Mouse (Mus musculus) heart, embryonic 11.5 days (tissue): Measurements from ENCODE around the gene Kcnip3. TPM values are rescaled to one million over a fixed set of nuclear protein-coding genes. Genes with fewer than 3 reads are reported as not detected.

Experiments
- ATAC-seq: fragments of 200-750 bp; cut with Nextera tagmentation; replicated peaks from 2 replicates; pipeline ENCODE4 v1.8.0; 2017; ENCODE audit warnings: moderate library complexity; ENCODE audit not compliant: insufficient number of reproducible peaks, low FRiP score, low TSS enrichment
- H3K27ac ChIP-seq: fragments of 300-500 bp; sonication (generic); 2 replicates; pipeline ENCODE4 v1.5.1; 2014; ENCODE audit warnings: mild to moderate bottlenecking, low read depth, low read length
- H3K27me3 ChIP-seq: fragments of 300-500 bp; sonication (generic); 2 replicates; pipeline ENCODE4 v1.6.1; 2014; ENCODE audit warnings: mild to moderate bottlenecking, low read length, mixed read lengths; ENCODE audit not compliant: control insufficient read depth, insufficient read depth
- H3K36me3 ChIP-seq: fragments of 300-500 bp; sonication (generic); 2 replicates; pipeline ENCODE4 v1.6.1; 2014; ENCODE audit warnings: mild to moderate bottlenecking, low read length, moderate library complexity, mixed read lengths; ENCODE audit not compliant: control insufficient read depth, insufficient read depth
- H3K4me1 ChIP-seq: fragments of 300-500 bp; sonication (generic); 2 replicates; pipeline ENCODE4 v1.6.1; 2014; ENCODE audit warnings: low read length; ENCODE audit not compliant: control insufficient read depth, insufficient read depth
- H3K4me2 ChIP-seq: fragments of 300-500 bp; sonication (generic); 2 replicates; pipeline ENCODE4 v1.6.1; 2014; ENCODE audit warnings: mild to moderate bottlenecking, moderate library complexity
- H3K4me3 ChIP-seq: fragments of 300-500 bp; sonication (generic); 2 replicates; pipeline ENCODE4 v1.5.1; 2014; ENCODE audit warnings: low read depth, low read length
- H3K9ac ChIP-seq: fragments of 300-500 bp; sonication (generic); 2 replicates; pipeline ENCODE4 v1.6.1; 2014; ENCODE audit warnings: mild to moderate bottlenecking, low read depth, low read length, moderate library complexity
- H3K9me3 ChIP-seq: fragments of 300-500 bp; sonication (generic); replicated peaks from 2 replicates; pipeline ENCODE4 v1.6.1; 2016; ENCODE audit warnings: low read length; ENCODE audit not compliant: control insufficient read depth
- WGBS: fragments of 180-500 bp; shearing (Covaris S2); extraction: QIAGEN DNeasy Blood & Tissue Kit; methylation state at CpG from one replicate; pipeline ENCODE4 v1.1.7; 2014; ENCODE audit not compliant: insufficient replicate concordance; 5-methylcytosine and 5-hydroxymethylcytosine counted together
- polyA plus RNA-seq: library from polyadenylated mRNA; unstranded; fragments of >200 nt; fragmentation: Nextera tagmentation; extraction: Ambion mirVana; gene quantifications from 2 replicates; pipeline ENCODE4 v1.2.1, GENCODE M21; 2014

Gene Kcnip3
- polyA plus RNA-seq, 1 experiment from 2014 or later = 2.3 TPM

GRCm38 (mm10) chr2:127511426-127511825, 10.5 kb downstream of the Kcnip3 start:
- H3K4me1 ChIP-seq = no peaks in the 10 kb centered on the region
- H3K9me3 ChIP-seq = no peaks in the 10 kb centered on the region
- no peak overlapping the region for H3K4me3 ChIP-seq
- no peak overlapping the region for H3K9ac ChIP-seq
- H3K4me2 ChIP-seq = no peak overlapping the region
- 34% methylated on average over 4 of the region's 4 CpGs for WGBS
- no peak overlapping the region for H3K27ac ChIP-seq
- no peak for ATAC-seq
- H3K36me3 ChIP-seq = no peaks in the 10 kb centered on the region
- H3K27me3 ChIP-seq = no peaks in the 10 kb centered on the region

DNA sequence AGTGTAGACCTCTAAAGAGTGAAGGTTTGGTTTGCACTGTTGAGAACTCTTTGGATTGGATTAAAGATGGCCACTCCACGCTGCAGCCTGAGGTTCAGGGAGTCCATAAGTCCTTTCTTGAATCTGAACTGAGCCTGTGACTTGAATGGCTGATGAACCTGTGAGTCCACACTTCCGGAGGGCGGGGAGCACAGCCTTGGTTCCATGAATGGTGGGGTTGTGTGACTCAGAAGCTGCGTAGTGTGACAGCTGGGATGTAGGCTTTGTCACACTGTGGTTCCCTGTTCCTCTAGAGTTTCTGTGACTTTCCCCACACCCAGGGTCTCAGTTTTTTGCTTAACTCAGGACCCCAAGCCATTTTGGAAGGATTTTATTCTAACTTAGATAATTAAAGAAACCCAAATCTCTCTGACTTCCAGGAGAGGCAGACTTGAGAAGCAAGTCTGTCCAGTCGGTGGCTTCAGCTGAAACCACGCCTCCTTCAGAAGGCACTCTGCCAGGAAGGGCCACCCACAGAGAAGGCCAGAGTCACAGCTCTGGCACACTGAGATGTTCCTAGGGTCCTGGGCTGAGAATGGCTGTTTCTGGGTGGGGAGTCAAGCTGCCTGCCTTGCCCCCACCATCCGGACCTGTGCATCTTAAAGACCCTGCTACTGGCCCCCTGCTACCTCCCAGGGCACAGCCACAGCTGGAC, 13.8 kb downstream of the Kcnip3 start:
- Histone ChIP-seq H3K9me3 (no peaks in the 10 kb centered on the region), H3K9ac (no peak overlapping the region), H3K27me3 (peaks cover 9% of the 10 kb centered on the region; the same call in 1 of the 2 replicates), H3K4me1 (no peaks in the 10 kb centered on the region), H3K36me3 (no peaks in the 10 kb centered on the region), H3K4me2 (no peak overlapping the region), H3K4me3 (no peak overlapping the region), H3K27ac (no peak overlapping the region)
- ATAC-seq = no peak
- WGBS = 62% methylated on average over 7 of the region's 7 CpGs

DNA sequence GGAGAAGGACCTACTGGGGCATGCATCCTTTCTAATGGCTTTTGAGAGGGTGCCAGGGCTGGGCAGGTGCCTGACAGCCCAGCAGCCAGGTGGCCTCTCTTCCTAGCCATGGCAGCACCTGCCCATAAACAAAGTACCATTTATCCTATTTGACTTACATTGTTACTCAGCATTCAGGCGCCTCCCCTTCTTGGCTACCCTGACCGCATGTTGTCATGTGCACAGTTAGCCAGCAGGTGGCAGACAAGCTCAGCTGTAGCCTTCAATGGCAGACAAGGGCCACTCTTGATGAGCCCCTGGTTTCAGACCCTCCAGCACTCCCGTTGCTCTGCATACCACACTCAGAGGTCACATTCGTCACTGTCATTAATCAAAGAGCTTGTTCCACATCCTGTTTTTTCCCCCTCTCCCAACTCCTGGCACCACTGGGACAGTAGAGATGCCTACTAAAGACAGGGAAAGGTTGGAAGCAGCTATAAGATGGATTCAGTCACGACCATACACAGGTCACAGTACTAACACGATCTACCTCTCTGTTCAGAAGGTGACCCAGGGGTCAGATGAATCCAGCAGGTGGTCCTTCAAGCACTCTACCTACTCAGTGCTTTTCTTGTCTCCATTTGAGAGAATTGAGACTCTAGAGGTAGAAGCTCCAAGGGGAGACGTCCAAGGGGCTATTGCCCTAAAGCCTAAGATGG, 14.7 kb downstream of the Kcnip3 start:
- Histone ChIP-seq H3K4me1 (no peaks in the 10 kb centered on the region), H3K36me3 (no peaks in the 10 kb centered on the region), H3K9ac (no peak overlapping the region), H3K4me3 (no peak overlapping the region), H3K9me3 (no peaks in the 10 kb centered on the region), H3K4me2 (no peak overlapping the region; the same call in 1 of the 2 replicates), H3K27me3 (peaks cover 9% of the 10 kb centered on the region; the same call in 1 of the 2 replicates), H3K27ac (no peak overlapping the region)
- ATAC-seq = no peak; the same call in 1 of the 2 replicates
- WGBS = 29% methylated on average over 7 of the region's 7 CpGs

GRCm38 (mm10) chr2:127506131-127506632, 15.7 kb downstream of the Kcnip3 start:
- H3K36me3 ChIP-seq = no peaks in the 10 kb centered on the region
- no peak overlapping the region for H3K4me2 ChIP-seq
- WGBS = 77% methylated on average over 6 of the region's 6 CpGs
- no peaks in the 10 kb centered on the region for H3K4me1 ChIP-seq
- ATAC-seq = no peak
- H3K9me3 ChIP-seq = no peaks in the 10 kb centered on the region
- no peak overlapping the region for H3K27ac ChIP-seq
- peaks cover 9% of the 10 kb centered on the region; the same call in 1 of the 2 replicates for H3K27me3 ChIP-seq
- H3K9ac ChIP-seq = no peak overlapping the region
- H3K4me3 ChIP-seq = no peak overlapping the region

- Histone ChIP-seq H3K4me2 (no peak overlapping the region), H3K4me1 (no peaks in the 10 kb centered on the region), H3K9ac (no peak overlapping the region), H3K36me3 (no peaks in the 10 kb centered on the region), H3K4me3 (no peak overlapping the region), H3K27me3 (peaks cover 9% of the 10 kb centered on the region; the same call in 1 of the 2 replicates), H3K9me3 (no peaks in the 10 kb centered on the region), H3K27ac (no peak overlapping the region)
- no peak for ATAC-seq
- WGBS = 41% methylated on average over 4 of the region's 4 CpGs
Measured at GRCm38 (mm10) chr2:127505196-127505595, 16.7 kb downstream of the Kcnip3 start.

- no peak overlapping the region for H3K27ac ChIP-seq
- H3K4me3 ChIP-seq = no peak overlapping the region
- WGBS = 55% methylated on average over 8 of the region's 8 CpGs
- no peaks in the 10 kb centered on the region for H3K4me1 ChIP-seq
- H3K4me2 ChIP-seq = no peak overlapping the region
- no peak for ATAC-seq
- peaks cover 9% of the 10 kb centered on the region; the same call in 1 of the 2 replicates for H3K27me3 ChIP-seq
- no peak overlapping the region for H3K9ac ChIP-seq
- no peaks in the 10 kb centered on the region for H3K36me3 ChIP-seq
- H3K9me3 ChIP-seq = no peaks in the 10 kb centered on the region
Measured at GRCm38 (mm10) chr2:127503751-127504549, 17.9 kb downstream of the Kcnip3 start.

DNA sequence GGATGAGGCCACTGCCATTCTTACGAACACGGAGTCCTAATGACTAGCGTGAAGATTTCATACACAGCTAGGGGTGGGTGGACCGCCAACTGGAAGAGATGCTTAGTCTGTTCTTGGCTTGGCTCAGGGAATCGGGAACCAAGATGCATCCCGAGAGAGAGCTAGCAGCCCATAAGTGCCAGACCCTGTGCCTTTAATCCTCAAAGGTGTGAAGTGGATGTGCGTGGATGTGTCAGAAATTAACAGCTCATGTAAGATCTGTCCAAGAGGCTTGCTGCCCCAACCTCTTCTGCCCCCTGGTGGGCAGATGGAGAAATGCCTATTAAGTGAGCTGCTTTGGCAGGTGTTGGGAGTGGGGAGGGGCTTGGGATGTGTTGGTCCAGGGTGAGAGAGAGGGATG, 20.8 kb downstream of the Kcnip3 start:
- WGBS = 46% methylated on average over 7 of the region's 7 CpGs
- H3K4me2 ChIP-seq = no peak overlapping the region

GRCm38 (mm10) chr2:127498750-127499149, 23.1 kb downstream of the Kcnip3 start:
- Histone ChIP-seq H3K27ac (no peak overlapping the region), H3K4me3 (no peak overlapping the region), H3K9ac (no peak overlapping the region), H3K36me3 (no peaks in the 10 kb centered on the region), H3K9me3 (no peaks in the 10 kb centered on the region), H3K4me1 (no peaks in the 10 kb centered on the region), H3K4me2 (no peak overlapping the region), H3K27me3 (peaks cover 4% of the 10 kb centered on the region; the same call in 1 of the 2 replicates)
- ATAC-seq = no peak
- WGBS = 65% methylated on average over 8 of the region's 8 CpGs

More for the DNA sequence above, 20.8 kb downstream of the Kcnip3 start:
- Histone ChIP-seq H3K4me1 (no peaks in the 10 kb centered on the region), H3K27me3 (peaks cover 7% of the 10 kb centered on the region; the same call in 1 of the 2 replicates), H3K9ac (no peak overlapping the region), H3K4me3 (no peak overlapping the region), H3K36me3 (no peaks in the 10 kb centered on the region), H3K9me3 (no peaks in the 10 kb centered on the region), H3K27ac (no peak overlapping the region)
- ATAC-seq = no peak
